Mouse (Mus musculus) layer of hippocampus, adult 2 months (tissue): ENCODE data around the gene Aqp5. TPM values are rescaled to one million over a fixed set of nuclear protein-coding genes. Genes with fewer than 3 reads are reported as not detected.

Experiments used
- DNase-seq, 2 experiments: peaks; one replicate each; pipeline ENCODE4 v3.0.0; 2022; ENCODE audit warnings: low spot score in 2 of 2
- H3K27ac ChIP-seq: fragments of 200-600 bp; 2 replicates; pipeline ENCODE4 v1.8.1; 2022
- H3K4me3 ChIP-seq: fragments of 200-600 bp; 2 replicates; pipeline ENCODE4 v1.8.1; 2022; ENCODE audit warnings: mild to moderate bottlenecking
- CTCF ChIP-seq: fragments of 200-600 bp; conservative IDR thresholded peaks from 2 replicates; pipeline ENCODE4 v1.8.1; 2022; ENCODE audit warnings: antibody characterized with exemption, mild to moderate bottlenecking, moderate library complexity
- total RNA-seq, 2 experiments: library from RNA; stranded (reverse); gene quantifications; 2 replicates each; pipeline ENCODE4 v1.2.3; 2021

Gene Aqp5
- total RNA-seq, 2 experiments from 2014 or later, result not detected

GRCm38 (mm10) chr15:99619821-99620220, 29.2 kb downstream of the Aqp5 start:
- TF ChIP-seq CTCF, result no peak
- Histone ChIP-seq H3K27ac (no peak overlapping the region), H3K4me3 (no peak overlapping the region)
- peak; percentile 50 to 63 for DNase-seq

DNA sequence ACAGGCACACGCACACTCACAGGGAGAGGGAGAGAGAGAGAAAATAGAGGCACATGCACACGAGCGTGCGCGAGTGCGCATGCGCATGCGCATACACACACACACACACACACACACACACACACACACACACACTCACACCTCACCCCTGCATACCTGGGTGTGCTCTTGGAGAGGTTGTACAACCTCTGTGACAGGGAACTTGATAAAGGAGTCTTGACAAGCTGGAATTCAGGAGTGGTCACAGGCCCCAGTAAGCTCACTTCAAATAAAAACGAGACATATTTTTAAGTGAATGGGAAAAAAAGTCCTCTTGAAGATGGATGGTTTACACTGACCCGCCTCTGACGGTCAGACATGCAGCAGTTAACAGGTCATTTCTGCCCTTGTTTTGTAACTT, 31.5 kb downstream of the Aqp5 start:
- Histone ChIP-seq H3K27ac (no peak overlapping the region), H3K4me3 (no peak overlapping the region)
- DNase-seq, result no peak
- no peak for TF ChIP-seq CTCF

DNA sequence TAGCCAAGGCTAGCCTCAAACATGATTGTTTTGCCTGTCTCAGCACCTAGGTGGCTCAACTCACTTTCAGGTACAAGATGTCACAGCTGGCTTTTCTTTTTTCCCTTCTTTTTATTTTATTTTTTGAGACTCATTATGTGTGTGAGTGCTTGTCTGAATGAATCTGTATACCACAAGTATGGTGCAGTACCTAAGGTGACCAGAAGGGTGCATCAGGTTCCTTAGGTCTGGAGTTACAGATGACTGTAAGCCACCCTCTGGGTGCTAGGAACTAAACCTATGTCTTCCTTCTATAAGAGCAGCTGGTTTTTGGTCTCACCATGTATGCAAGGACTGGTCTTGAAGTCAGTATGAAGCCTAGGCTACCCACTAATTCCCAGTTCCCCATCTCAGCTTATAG, 41.0 kb downstream of the Aqp5 start:
- Histone ChIP-seq H3K27ac (no peak overlapping the region), H3K4me3 (no peak overlapping the region)
- TF ChIP-seq CTCF, result peak; percentile 63
- DNase-seq, result no peak

GRCm38 (mm10) chr15:99634702-99635101, 44.1 kb downstream of the Aqp5 start:
- no peak for TF ChIP-seq CTCF
- no peak overlapping the region for H3K4me3 ChIP-seq
- no peak for DNase-seq
- no peak overlapping the region for H3K27ac ChIP-seq

GRCm38 (mm10) chr15:99637405-99638123, 47.0 kb downstream of the Aqp5 start:
- no peak for DNase-seq
- Histone ChIP-seq H3K4me3 (no peak overlapping the region), H3K27ac (no peak overlapping the region)
- no peak for TF ChIP-seq CTCF

GRCm38 (mm10) chr15:99638124-99638485, 47.5 kb downstream of the Aqp5 start:
- Histone ChIP-seq H3K27ac (no peak overlapping the region), H3K4me3 (no peak overlapping the region)
- no peak for TF ChIP-seq CTCF
- DNase-seq, result no peak

- Histone ChIP-seq H3K4me3 (no peak overlapping the region), H3K27ac (no peak overlapping the region)
- TF ChIP-seq CTCF, result no peak
- DNase-seq, result no peak
These were observed 52.0 kb downstream of the Aqp5 start for GRCm38 (mm10) chr15:99642622-99643021.

GRCm38 (mm10) chr15:99643832-99644231, 53.2 kb downstream of the Aqp5 start:
- Histone ChIP-seq H3K27ac (no peak overlapping the region), H3K4me3 (no peak overlapping the region)
- no peak for DNase-seq
- TF ChIP-seq CTCF, result no peak

Other genes with a start within 250 kb of the Aqp5 start
- 1 to 10 TPM; 9.0 to 9.7 TPM for gene Fmnl3, start 220.3 kb upstream of the Aqp5 start, total RNA-seq
- gene Tmbim6, start 197.9 kb upstream of the Aqp5 start, total RNA-seq, result 100 to 1,000 TPM; 341 to 355 TPM
- 10 to 100 TPM; 17.1 to 18.5 TPM for gene Nckap5l, start 133.0 kb upstream of the Aqp5 start, total RNA-seq
- 1 to 10 TPM; 4.0 to 5.5 TPM for gene Bcdin3d, start 116.1 kb upstream of the Aqp5 start, total RNA-seq
- 100 to 1,000 TPM; 394 to 431 TPM for gene Faim2, start 62.6 kb upstream of the Aqp5 start, total RNA-seq
- not detected for gene Aqp2, start 11.7 kb upstream of the Aqp5 start, total RNA-seq
- gene Aqp6, start 10.6 kb downstream of the Aqp5 start, total RNA-seq, result under 1 TPM in 1 of 2 experiments, not detected in 1; 0.26 TPM
- gene Racgap1, start 60.9 kb downstream of the Aqp5 start, total RNA-seq, result 1 to 10 TPM; 5.0 to 5.2 TPM
- 10 to 100 TPM; 33.9 to 37.3 TPM for gene Asic1, start 79.6 kb downstream of the Aqp5 start, total RNA-seq
- gene Smarcd1, start 111.3 kb downstream of the Aqp5 start, total RNA-seq, result 100 to 1,000 TPM; 118 to 123 TPM
- 1 to 10 TPM; 3.9 to 7.1 TPM for gene Gm17349, start 114.7 kb downstream of the Aqp5 start, total RNA-seq
- gene Gpd1, start 126.7 kb downstream of the Aqp5 start, total RNA-seq, result 100 to 1,000 TPM; 142 to 148 TPM
- 100 to 1,000 TPM; 113 to 125 TPM for gene Cox14, start 134.8 kb downstream of the Aqp5 start, total RNA-seq
- gene Cers5, start 182.1 kb downstream of the Aqp5 start, total RNA-seq, result 10 to 100 TPM; 28.4 to 29.9 TPM